Mouse (Mus musculus) MEL (cell line): ENCODE data around the gene Pkd1.

ENCODE experiments used
- CTCF ChIP-seq, 3 experiments: IDR thresholded peaks in 2 of 3; conservative IDR thresholded peaks in 1 of 3; 2 replicates each; pipeline ENCODE4 v1.5.1; 2011 to 2012; ENCODE audit warnings: low read length in 3 of 3, low read depth in 2 of 3, mild to moderate bottlenecking in 2 of 3, improper control_type of control experiment in 1 of 3, inconsistent platforms in 1 of 3, mixed read lengths in 1 of 3, moderate library complexity in 1 of 3; ENCODE audit not compliant: control insufficient read depth in 1 of 3, insufficient read depth in 1 of 3, poor library complexity in 1 of 3, severe bottlenecking in 1 of 3
- GATA1 ChIP-seq: IDR thresholded peaks from 2 replicates; pipeline ENCODE4 v1.6.1; 2011; ENCODE audit warnings: low read depth, low read length, improper control_type of control experiment
- MAFK ChIP-seq: IDR thresholded peaks from 2 replicates; pipeline ENCODE4 v1.6.1; 2011; ENCODE audit warnings: low read depth, mild to moderate bottlenecking, low read length, improper control_type of control experiment, borderline replicate concordance
- MAX ChIP-seq: IDR thresholded peaks from 2 replicates; pipeline ENCODE4 v1.6.1; 2011; ENCODE audit warnings: low read length, improper control_type of control experiment
- MAZ ChIP-seq: IDR thresholded peaks from 2 replicates; pipeline ENCODE4 v1.6.1; 2012; ENCODE audit warnings: low read depth, mild to moderate bottlenecking, inconsistent platforms, low read length, improper control_type of control experiment
- NRF1 ChIP-seq: IDR thresholded peaks from 2 replicates; pipeline ENCODE4 v1.6.1; 2014; ENCODE audit warnings: low read depth, mild to moderate bottlenecking, inconsistent platforms, low read length, improper control_type of control experiment, moderate library complexity; ENCODE audit not compliant: poor library complexity, insufficient read depth, severe bottlenecking
- POLR2A ChIP-seq, 2 experiments: IDR thresholded peaks; 2 replicates each; pipeline ENCODE4 v1.6.1; 2011 to 2012; ENCODE audit warnings: low read length in 2 of 2, mild to moderate bottlenecking in 2 of 2, control low read depth in 1 of 2, improper control_type of control experiment in 1 of 2, low read depth in 1 of 2, moderate library complexity in 1 of 2; ENCODE audit not compliant: control insufficient read depth in 1 of 2, insufficient read depth in 1 of 2, poor library complexity in 1 of 2
- SMC3 ChIP-seq: IDR thresholded peaks from 2 replicates; pipeline ENCODE4 v1.6.1; 2011; ENCODE audit warnings: low read depth, low read length, improper control_type of control experiment
- TAL1 ChIP-seq: IDR thresholded peaks from 2 replicates; pipeline ENCODE4 v1.6.1; 2012; ENCODE audit warnings: mild to moderate bottlenecking, inconsistent platforms, low read length, moderate library complexity, mixed read lengths
- TCF12 ChIP-seq: IDR thresholded peaks from 2 replicates; pipeline ENCODE4 v1.6.1; 2014; ENCODE audit warnings: low read depth, mild to moderate bottlenecking, inconsistent platforms, low read length, improper control_type of control experiment, moderate library complexity
- USF2 ChIP-seq, 2 experiments: IDR thresholded peaks; 2 replicates each; pipeline ENCODE4 v1.6.1; 2011 to 2012; ENCODE audit warnings: improper control_type of control experiment in 2 of 2, low read length in 2 of 2, borderline replicate concordance in 1 of 2, inconsistent platforms in 1 of 2, low read depth in 1 of 2, mild to moderate bottlenecking in 1 of 2; ENCODE audit not compliant: insufficient read depth in 1 of 2

DNA sequence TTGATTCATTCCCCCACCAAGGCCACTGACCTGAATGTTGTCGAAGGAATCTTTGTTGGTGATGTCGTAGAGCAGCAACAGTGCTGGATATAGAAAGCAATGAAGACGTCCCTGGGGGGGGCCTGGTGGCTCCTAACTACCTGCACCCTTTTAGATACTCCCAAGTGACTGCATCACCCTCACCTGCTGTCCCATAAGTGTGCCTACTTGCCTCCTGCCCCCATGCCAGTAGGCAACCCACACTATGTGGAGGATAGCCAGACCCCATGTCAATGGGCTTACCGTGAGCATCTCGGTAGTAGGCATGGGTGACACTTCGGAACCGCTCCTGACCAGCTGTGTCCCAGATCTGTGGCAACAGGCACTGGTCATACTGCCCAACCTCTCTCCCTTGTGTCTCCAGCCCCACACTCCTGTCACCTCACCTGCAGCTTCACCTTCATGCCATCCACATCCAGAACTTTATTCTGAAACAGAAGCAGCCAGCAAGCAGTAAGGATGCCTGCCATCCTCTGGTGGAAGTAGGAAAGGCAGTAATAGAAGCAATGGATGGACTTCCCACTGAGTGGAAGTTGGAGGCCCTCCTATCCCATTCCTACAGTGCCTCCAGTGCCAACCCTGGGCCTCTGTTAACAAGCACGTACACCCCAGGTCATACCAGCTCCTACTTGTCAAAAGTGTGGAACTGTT is 19.1 kb upstream of the Pkd1 start:
- TF ChIP-seq TCF12 (no peak), CTCF (IDR thresholded peaks at IDR 0.05 in 2 of 3, conservative IDR thresholded peaks at IDR 0.05 in 1 of 3; ENCODE audit: control insufficient read depth in 1 of 3, insufficient read depth in 1 of 3, low read depth in 2 of 3, low read length in 3 of 3, poor library complexity in 1 of 3, severe bottlenecking in 1 of 3) (peak in 1 of 3 experiments; percentile 37; a peak in 2 of 6 replicates), SMC3 (peak; percentile 15; the same call in 1 of the 2 replicates), GATA1 (no peak), MAZ (no peak), POLR2A (IDR thresholded peaks at IDR 0.05; ENCODE audit: control insufficient read depth in 1 of 2, insufficient read depth in 1 of 2, low read depth in 1 of 2, low read length in 2 of 2, poor library complexity in 1 of 2) (peak; percentile 14 to 39; a peak in 1 of 4 replicates), TAL1 (no peak), MAX (no peak), NRF1 (no peak), USF2 (IDR thresholded peaks at IDR 0.05; ENCODE audit: borderline replicate concordance in 1 of 2, insufficient read depth in 1 of 2, low read depth in 1 of 2, low read length in 2 of 2) (no peak), MAFK (no peak)
